Mouse (Mus musculus) kidney, adult 2 months (tissue): ENCODE measurements at regions not wholly inside any gene's neighbourhood (a gene's known extent, or its start where the extent isn't known, plus 50 kb on each side); places are given as distances from the start of the nearest gene placed in this dataset.

ENCODE experiments used
- CTCF ChIP-seq: fragments of 200-500 bp; conservative IDR thresholded peaks from 2 replicates; pipeline ENCODE4 v1.5.1; 2011; ENCODE audit warnings: low read depth, mild to moderate bottlenecking, control low read depth, low read length, moderate library complexity, mixed read lengths; ENCODE audit not compliant: insufficient read depth, insufficient read length
- POLR2A ChIP-seq: fragments of 200-500 bp; IDR thresholded peaks from one replicate; pipeline ENCODE4 v1.6.1; 2011; ENCODE audit warnings: low read depth, low read length, control low read depth

- TF ChIP-seq CTCF, result no peak
- no peak for TF ChIP-seq POLR2A
Measured at GRCm38 (mm10) chrX:140214198-140214849, 127.7 kb upstream of the Frmpd3 start.
